In the genomic region with DNA sequence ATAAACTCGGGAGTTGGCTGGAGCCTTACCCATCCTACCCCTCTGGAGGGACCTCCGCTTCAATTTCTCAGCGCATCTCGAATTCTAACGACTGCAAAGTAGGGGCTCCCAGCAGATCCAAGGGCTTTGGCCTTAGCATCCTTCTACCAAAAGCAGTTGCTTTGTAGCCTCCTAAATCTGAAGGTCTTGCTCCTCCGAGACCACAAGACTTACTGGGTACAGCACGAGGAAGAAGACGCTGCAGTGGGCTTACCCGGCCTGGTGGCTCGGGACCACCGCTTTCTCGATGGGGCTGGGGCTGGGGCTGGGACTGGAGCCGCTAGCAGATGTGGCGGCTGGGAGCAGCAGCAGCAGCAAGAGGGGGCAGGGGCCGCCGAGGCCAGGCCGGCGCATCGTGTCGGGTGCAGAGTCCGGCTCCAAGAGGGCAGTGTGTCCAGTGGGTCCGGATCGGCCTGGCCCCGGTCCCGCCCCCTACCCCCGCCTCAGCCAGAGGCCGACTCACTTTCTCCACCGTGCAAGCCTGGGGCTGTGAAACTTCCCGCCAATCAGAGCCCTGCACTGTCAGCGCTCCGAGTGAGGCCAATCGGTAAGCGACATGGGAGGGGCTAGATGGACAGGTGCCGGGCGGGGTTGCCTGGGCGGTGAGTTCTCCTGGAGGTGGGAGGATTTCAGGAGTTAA, we compare ENCODE assay signal across 9 mouse cellular contexts. TPM values are rescaled to one million over a fixed set of nuclear protein-coding genes. Genes with fewer than 3 reads are reported as not detected.
A peak's percentile ranks its signal among the peaks of the same experiment; 100 is the strongest.
DNase-seq lines count a peak whose midpoint lies in the region; ATAC-seq and TF ChIP-seq lines count a peak whose summit lies in the region.
"Had no signal": no experiment of that assay in that cellular context is flagged by ENCODE, and none has a peak within 500 bp of the region (broad histone marks: within the 10 kb centered on the region; RNA-seq: fewer than 3 reads in every experiment).

A gene (minus strand): TSS at position 518 of the 679 bp plus-strand sequence.

- CTCF ChIA-PET in Patski (lab: Charles Lee): no interaction called here

- H3K9ac ChIP-seq in ES-Bruce4 (ENCODE audit: low read depth, poor library complexity, severe bottlenecking): peak within 1 kb of the TSS; percentile 63
- peak within 1 kb of the TSS; percentile 45 for H3K9ac ChIP-seq in forebrain, embryonic 15.5 days (replicated peaks)
- peak within 1 kb of the TSS; percentile 52 for H3K9ac ChIP-seq in hindbrain, embryonic 11.5 days (ENCODE audit: low read depth, low read length)
- peak within 1 kb of the TSS; percentile 53 for H3K9ac ChIP-seq in midbrain, embryonic 11.5 days (ENCODE audit: low read length)

- H3K36me3 ChIP-seq in ES-Bruce4 (ENCODE audit: control insufficient read depth, insufficient read depth, low read length, poor library complexity, severe bottlenecking): 0 out of 2 replicates have a peak, but pooled peaks cover 5% of the 10 kb centered on the region
- peaks cover 13% of the 10 kb centered on the region for H3K36me3 ChIP-seq in forebrain, embryonic 15.5 days
- H3K36me3 ChIP-seq in hindbrain, embryonic 11.5 days (ENCODE audit: control insufficient read depth, insufficient read depth, low read length): 0 out of 2 replicates have a peak, but pooled peaks cover 3% of the 10 kb centered on the region
- H3K36me3 ChIP-seq in midbrain, embryonic 11.5 days (ENCODE audit: control insufficient read depth, insufficient read depth, low read length): peaks cover under 1% of the 10 kb centered on the region; the same call in 1 of the 2 replicates

- POLR2A ChIA-PET in Patski (lab: Charles Lee): no interaction called here

- peaks cover 2% of the 10 kb centered on the region for H3K4me1 ChIP-seq in ES-Bruce4 (ENCODE audit: control insufficient read depth, insufficient read depth, low read length)
- peaks cover 66% of the 10 kb centered on the region for H3K4me1 ChIP-seq in forebrain, embryonic 15.5 days
- peaks cover 12% of the 10 kb centered on the region for H3K4me1 ChIP-seq in hindbrain, embryonic 11.5 days (replicated peaks; ENCODE audit: control insufficient read depth, insufficient read depth, low read length)
- peaks cover 40% of the 10 kb centered on the region for H3K4me1 ChIP-seq in midbrain, embryonic 11.5 days (ENCODE audit: control insufficient read depth, insufficient read depth, low read length)

- H3K27me3 ChIP-seq in ES-Bruce4 (ENCODE audit: control insufficient read depth, insufficient read depth, low read length, poor library complexity, severe bottlenecking) (no peaks in the 10 kb centered on the region), Patski (peaks cover 20% of the 10 kb centered on the region)
- peaks cover 28% of the 10 kb centered on the region for H3K27me3 ChIP-seq in forebrain, embryonic 15.5 days
- peaks cover 54% of the 10 kb centered on the region for H3K27me3 ChIP-seq in hindbrain, embryonic 11.5 days (ENCODE audit: control insufficient read depth, insufficient read depth, low read length)
- peaks cover 51% of the 10 kb centered on the region for H3K27me3 ChIP-seq in midbrain, embryonic 11.5 days (ENCODE audit: control insufficient read depth, insufficient read depth, low read length)

- 0 out of 2 replicates have a peak, but pooled peaks have one; percentile 42 for TF ChIP-seq EP300 in ES-Bruce4 (IDR thresholded peaks at IDR 0.05; ENCODE audit: insufficient read depth, low read depth, low read length)

- TF ChIP-seq CTCF in ES-Bruce4 (IDR thresholded peaks at IDR 0.05; ENCODE audit: low read depth, low read length): no peak
- TF ChIP-seq CTCF in Patski (IDR thresholded peaks at IDR 0.05): no peak

- no peaks in the 10 kb centered on the region for H3K9me3 ChIP-seq in ES-Bruce4 (replicated peaks; ENCODE audit: control insufficient read depth, insufficient read depth, low read length, poor library complexity, severe bottlenecking)
- no peaks in the 10 kb centered on the region for H3K9me3 ChIP-seq in forebrain, embryonic 15.5 days
- H3K9me3 ChIP-seq in hindbrain, embryonic 11.5 days (ENCODE audit: control insufficient read depth, low read length): no peaks in the 10 kb centered on the region
- H3K9me3 ChIP-seq in midbrain, embryonic 11.5 days (ENCODE audit: control insufficient read depth, low read length): no peaks in the 10 kb centered on the region

- peak within 1 kb of the TSS; percentile 84 for H3K4me3 ChIP-seq in ES-Bruce4 (ENCODE audit: low read depth, low read length)
- H3K4me3 ChIP-seq in forebrain, embryonic 15.5 days: peak within 1 kb of the TSS; percentile 38
- peak within 1 kb of the TSS; percentile 39 for H3K4me3 ChIP-seq in hindbrain, embryonic 11.5 days (ENCODE audit: low read depth, low read length)
- peak within 1 kb of the TSS; percentile 40 for H3K4me3 ChIP-seq in midbrain, embryonic 11.5 days (ENCODE audit: low read depth, low read length)

- TF ChIP-seq POLR2A in ES-Bruce4 (IDR thresholded peaks at IDR 0.05; ENCODE audit: insufficient read depth, low read length): peak; percentile 16

- in situ Hi-C loops in Patski (cut with MboI; ENCODE audit: low pct_unique_long_range_greater_than_20kb): no loop called here

- under 1% methylated on average over 35 of the region's 36 CpGs for WGBS in forebrain, embryonic 15.5 days
- under 1% methylated on average over 36 of the region's 36 CpGs for WGBS in hindbrain, embryonic 11.5 days
- WGBS in midbrain, embryonic 11.5 days: under 1% methylated on average over 36 of the region's 36 CpGs

- peak within 1 kb of the TSS; percentile 55 for H3K4me2 ChIP-seq in forebrain, embryonic 15.5 days (replicated peaks)
- H3K4me2 ChIP-seq in hindbrain, embryonic 11.5 days (replicated peaks; ENCODE audit: low read depth, low read length): peak within 1 kb of the TSS; percentile 80
- peak within 1 kb of the TSS; percentile 76 for H3K4me2 ChIP-seq in midbrain, embryonic 11.5 days

- H3K27ac ChIP-seq in ES-Bruce4 (ENCODE audit: insufficient read depth, low read length): no peak within 1 kb of the TSS
- H3K27ac ChIP-seq in forebrain, embryonic 15.5 days (replicated peaks): no peak within 1 kb of the TSS; the same call in 1 of the 2 replicates
- no peak within 1 kb of the TSS for H3K27ac ChIP-seq in hindbrain, embryonic 11.5 days (ENCODE audit: low read depth, low read length)
- no peak within 1 kb of the TSS for H3K27ac ChIP-seq in midbrain, embryonic 11.5 days (ENCODE audit: low read depth, low read length)
- H3K27ac ChIP-seq: macrophage had no signal

- no peak for DNase-seq in Patski (ENCODE audit: low read depth, low spot score)
- DNase-seq in hindbrain, embryonic 11.5 days (ENCODE audit: low spot score): peak; percentile 64
- DNase-seq in left cerebral cortex, adult 8-10 months (ENCODE audit: low spot score in 2 of 2): no peak
- peak; percentile 93 for DNase-seq in midbrain, embryonic 11.5 days (ENCODE audit: low spot score, missing footprints)
- DNase-seq in cerebellum, postnatal 4 days (ENCODE audit: low spot score in 2 of 2): no peak

- no peak for ATAC-seq in Patski
- ATAC-seq in forebrain, embryonic 15.5 days (replicated peaks): no peak
- peak; percentile 51 for ATAC-seq in hindbrain, embryonic 11.5 days (ENCODE audit: low FRiP score)
- peak; percentile 60 for ATAC-seq in midbrain, embryonic 11.5 days (ENCODE audit: low FRiP score)
- no peak for ATAC-seq in monocyte, adult 5-6 weeks (replicated peaks; ENCODE audit: insufficient number of reproducible peaks, low FRiP score, low TSS enrichment, poor library complexity, severe bottlenecking)

RNA-seq across cellular contexts. Expression of the gene that starts here (rescaled TPM):
- 66.8 and 72.5 TPM in 2 replicates for polyA plus RNA-seq in ES-Bruce4 (2011; ENCODE audit: insufficient read depth, insufficient read length, low read depth, missing spikeins)
- 10.3 TPM for polyA plus RNA-seq in Patski (2021)
- polyA plus RNA-seq in forebrain, embryonic 15.5 days (2015; fragmentation: Nextera tagmentation; extraction: Ambion mirVana): 13.3 and 15.0 TPM in 2 replicates
- 2.4 and 3.9 TPM in 2 replicates for polyA plus RNA-seq in hindbrain, embryonic 11.5 days (2014; fragmentation: Nextera tagmentation; extraction: Ambion mirVana)
- total RNA-seq in left cerebral cortex, adult 8-10 months (2022): 10 to 100 TPM; 41.9 to 51.1 (median 44.6) TPM
- polyA plus RNA-seq in midbrain, embryonic 11.5 days (2014; fragmentation: Nextera tagmentation; extraction: Ambion mirVana): 2.9 and 5.8 TPM in 2 replicates
- 0.68 TPM in 1 of 3 replicates, not detected in the others for total RNA-seq in monocyte, adult 5-6 weeks (2017)
- polyA plus RNA-seq: macrophage had no signal

Comparison
In these comparisons a context has a peak if more than half of its experiments do, and no peak if none do; other contexts are left out.
1. RNA of the gene that starts here (total RNA-seq): 41.9 to 51.1 TPM in left cerebral cortex, adult 8-10 months; 0.68 TPM in monocyte, adult 5-6 weeks; every median in the first group is over 10 times any median in the second.
2. ATAC-seq: peak in hindbrain, embryonic 11.5 days (single experiment) and midbrain, embryonic 11.5 days (single experiment); none in Patski (single experiment), forebrain, embryonic 15.5 days (single experiment) and monocyte, adult 5-6 weeks (single experiment).
3. DNase-seq: peak in hindbrain, embryonic 11.5 days (single experiment) and midbrain, embryonic 11.5 days (single experiment); none in Patski (single experiment), left cerebral cortex, adult 8-10 months (0 of 2) and cerebellum, postnatal 4 days (0 of 2).
4. Peak in every context shown above with its lines, with median percentiles within 50 percentile points of each other: H3K4me3 ChIP-seq, H3K9ac ChIP-seq and H3K4me2 ChIP-seq.